Mouse (Mus musculus) layer of hippocampus, adult 8-10 months (tissue): Measurements from ENCODE around the gene Akt3. TPM values are rescaled to one million over a fixed set of nuclear protein-coding genes. Genes with fewer than 3 reads are reported as not detected.
A peak's percentile ranks its signal among the peaks of the same experiment; 100 is the strongest.

Experiments used
- DNase-seq, 2 experiments: peaks; one replicate each; pipeline ENCODE4 v3.0.0; 2022; ENCODE audit warnings: low spot score in 2 of 2
- total RNA-seq, 4 experiments: library from RNA; stranded (reverse); gene quantifications; 2 replicates each; pipeline ENCODE4 v1.2.4; 2022

Akt3 gene
- total RNA-seq, 4 experiments from 2014 or later = 208 to 256 (median 240) TPM

DNA sequence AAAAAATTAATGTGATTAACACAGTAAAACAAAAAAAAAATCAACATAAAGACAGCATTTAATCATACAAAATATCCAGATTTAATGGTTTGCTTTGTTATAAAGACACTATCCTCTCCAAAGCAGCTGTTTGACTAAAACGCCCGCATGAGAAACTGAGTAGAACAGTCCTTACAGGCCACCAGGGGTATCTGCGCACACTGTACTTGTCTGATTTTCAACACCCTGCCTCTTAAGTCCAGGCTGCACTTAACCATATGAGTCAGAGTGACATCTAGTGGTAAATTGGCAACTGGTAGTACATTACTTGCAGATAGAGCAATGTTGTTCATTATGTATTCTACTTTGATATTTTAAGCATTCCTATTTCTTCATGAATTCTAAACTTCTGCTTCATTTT lies 69.3 kb downstream of the Akt3 start:
- no peak for DNase-seq

DNA sequence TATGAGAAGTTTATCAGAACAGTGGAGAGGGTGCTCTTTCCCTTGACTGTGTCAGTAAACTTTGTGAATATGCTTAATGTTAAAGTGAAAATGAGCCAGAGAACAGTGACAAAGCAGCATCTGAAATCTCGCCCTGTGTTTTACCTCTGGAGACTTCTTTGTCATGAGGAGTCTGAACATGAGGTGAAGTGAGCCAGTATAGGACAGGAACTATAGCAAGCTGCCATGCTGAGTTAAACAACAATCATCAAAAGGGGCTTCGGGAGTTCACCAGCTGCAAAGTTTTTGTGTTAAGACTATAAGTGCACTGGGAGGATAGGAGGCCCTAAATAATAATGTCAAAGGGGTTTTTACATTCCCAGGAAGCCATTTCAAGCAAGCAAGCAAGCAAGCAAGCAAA lies 71.3 kb downstream of the Akt3 start:
- DNase-seq = no peak

DNA sequence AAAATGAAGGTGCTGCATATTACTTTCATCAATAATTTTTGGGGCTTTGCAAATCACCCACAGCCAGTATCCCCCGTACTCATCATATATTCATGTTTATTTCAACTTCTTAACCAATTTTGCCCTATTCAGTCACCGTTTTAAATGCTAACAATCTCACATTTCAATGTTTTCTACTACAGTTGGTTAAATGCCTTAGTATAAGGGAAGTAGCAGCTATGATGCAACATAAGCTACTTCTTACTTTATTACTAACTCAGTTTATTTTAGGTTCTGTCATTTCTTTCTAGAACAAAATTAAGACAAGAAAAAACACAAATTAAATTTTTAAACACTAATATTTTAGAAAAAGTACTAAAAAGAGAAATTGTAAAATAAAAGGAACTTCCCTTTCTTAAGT lies 78.4 kb downstream of the Akt3 start:
- DNase-seq = no peak

DNA sequence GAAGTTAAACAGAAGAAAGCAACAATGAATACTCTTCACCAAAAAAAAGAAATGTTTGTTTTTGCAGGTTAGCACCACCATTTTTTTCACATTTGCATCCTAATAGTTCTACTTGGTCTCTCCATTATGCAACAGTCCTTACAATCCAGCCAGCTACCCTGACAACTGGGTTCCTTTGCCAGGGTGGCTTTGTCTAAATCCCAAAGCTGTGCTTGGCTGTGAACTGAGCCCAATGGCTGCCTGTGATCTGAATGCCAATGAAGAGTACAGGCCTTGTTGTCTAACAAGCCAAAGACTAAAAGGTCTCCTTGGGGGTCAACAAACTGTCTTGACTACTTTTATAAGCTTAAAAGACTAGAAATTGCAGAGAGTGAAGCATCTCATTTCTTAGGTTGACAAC lies 82.6 kb downstream of the Akt3 start:
- DNase-seq = peak; percentile 70 to 84

DNA sequence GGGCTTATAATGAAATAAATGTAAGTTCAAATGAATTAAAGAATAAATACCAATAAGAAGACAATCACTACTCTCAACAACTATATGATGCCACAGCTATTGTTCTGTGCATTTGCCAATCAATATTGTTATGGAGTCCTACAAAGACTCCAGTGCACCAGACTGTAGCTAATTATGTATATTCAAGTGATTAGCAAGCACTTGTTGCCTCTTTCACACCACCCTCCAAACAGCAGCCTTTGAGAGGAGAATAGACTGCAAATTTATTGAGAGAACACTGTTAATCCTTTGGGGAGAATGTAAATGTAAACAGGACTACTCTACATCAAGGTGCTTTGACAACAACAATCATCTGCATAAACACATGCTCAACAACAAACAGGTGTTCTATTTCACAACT lies 86.7 kb downstream of the Akt3 start:
- no peak for DNase-seq

DNA sequence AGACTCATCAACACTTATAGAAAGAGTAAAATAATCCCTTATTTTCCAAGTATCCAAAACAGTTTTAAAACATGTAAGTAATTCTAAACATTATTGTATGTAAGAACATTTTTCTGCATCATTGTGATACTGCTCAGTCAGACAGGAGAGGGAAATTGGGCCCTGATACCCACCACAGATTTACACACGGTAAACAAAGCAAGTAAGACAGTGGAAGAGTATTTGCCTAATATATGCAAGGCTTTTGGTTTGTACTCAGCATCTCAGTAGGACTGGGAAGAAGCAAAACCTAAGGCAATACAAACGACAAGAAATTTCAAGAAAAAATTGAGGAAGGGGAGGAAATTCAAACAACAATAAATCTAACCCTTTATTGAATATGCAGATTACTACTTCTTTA lies 92.2 kb downstream of the Akt3 start:
- no peak for DNase-seq

DNA sequence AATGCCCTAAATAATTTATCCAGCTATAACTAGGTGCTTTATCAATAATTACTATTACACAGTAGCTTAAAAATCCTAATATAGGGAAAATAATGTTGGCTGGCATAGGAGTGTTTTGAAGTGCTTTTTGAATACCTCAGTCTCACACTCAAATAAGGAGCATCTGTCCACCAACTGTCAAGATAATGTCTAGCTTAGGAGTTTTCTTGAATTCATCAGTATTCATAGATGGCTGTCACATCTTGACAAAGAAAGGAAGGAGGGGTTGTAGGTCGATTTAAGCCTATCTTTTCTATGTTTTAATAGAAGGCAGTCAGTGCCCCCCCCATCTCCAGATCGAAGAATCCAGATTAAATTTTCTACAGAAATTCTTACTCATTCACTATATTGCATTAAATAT lies 92.7 kb downstream of the Akt3 start:
- DNase-seq = no peak

DNA sequence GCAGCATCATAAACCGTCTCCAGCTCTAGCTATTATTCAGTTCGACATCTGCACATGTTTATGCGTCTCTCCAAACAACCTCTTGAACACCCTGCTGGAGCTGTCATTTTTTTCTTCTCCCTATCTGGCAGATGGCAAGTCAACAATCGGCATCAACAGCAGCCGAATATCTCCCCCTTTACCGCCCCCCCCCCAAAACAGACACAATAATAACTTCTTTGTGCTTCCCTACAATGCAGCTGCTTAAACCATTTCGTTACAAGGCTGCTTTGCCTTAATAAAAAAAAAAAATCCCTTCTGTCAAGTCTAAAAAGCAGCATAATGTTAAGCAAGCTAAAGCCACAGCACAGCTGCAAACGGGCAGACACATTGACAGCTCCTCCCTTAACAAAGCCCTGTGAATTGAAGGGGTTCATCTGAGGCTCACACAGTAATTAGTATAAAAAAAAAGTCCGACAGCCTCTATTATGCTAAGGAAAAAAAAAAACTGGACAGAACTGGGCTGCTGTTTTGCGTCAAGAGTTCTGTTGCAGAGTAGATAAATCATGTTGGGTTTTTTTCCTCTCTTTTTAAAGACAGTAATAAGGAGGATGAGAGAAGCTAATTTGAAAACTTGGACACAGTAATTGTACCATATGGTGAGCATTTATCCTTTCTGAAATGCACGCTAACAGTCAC lies 107.5 kb downstream of the Akt3 start:
- no peak for DNase-seq

DNA sequence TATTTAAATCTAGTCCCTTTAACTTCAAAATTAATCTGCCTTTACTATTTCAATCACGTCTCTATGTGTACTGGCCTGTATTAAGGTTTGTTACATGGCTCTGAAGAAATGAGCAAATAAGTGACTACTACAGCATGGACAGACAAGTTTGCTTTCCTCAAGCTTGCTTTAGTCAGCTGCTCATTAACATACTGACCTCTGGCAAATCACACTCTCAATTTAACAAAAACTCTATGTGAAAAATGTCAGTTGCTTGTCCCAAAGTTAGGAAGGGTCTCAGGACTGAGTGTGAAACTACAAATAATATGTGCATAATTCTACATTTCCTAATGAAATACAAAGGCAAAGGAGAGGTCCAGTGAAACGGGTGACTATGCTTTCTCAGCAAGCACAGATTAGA lies 109.3 kb downstream of the Akt3 start:
- no peak for DNase-seq

DNA sequence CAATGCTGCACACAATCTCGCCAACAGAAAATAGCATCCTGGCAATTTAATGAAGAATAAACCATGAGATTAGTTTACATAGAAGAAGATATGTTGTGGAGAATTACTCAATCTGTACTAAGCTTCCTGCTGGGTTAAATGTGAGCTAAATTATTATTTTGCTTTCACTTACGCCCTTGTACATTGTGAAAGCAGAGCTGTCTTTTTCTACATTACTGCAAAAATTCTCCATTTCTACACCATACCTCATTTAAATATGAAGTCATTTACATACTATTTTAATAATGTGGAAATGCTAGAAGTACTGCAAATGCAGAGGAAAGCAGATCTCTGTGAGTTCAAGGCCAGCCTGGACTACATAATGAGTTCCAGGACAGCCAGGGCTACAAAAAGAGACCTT lies 116.5 kb downstream of the Akt3 start:
- no peak for DNase-seq

DNA sequence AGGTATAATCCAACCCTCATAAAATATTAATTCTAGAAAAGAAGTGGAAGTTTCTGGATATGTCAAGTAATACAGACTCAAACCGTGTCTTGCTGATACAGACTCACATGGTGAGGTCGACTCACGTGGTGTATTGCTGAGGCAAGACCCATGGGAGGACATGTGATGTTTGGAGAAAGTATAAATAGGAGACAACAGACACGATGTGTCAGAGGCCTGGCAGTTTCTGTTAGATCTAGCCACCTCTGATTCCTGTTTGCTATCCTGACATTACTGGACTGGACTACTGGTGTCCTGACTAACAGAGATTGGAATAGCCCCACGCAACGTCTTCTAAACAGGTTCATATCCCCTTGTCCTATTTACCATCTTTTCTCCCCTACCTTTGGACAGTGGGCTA lies 118.4 kb downstream of the Akt3 start:
- no peak for DNase-seq

DNA sequence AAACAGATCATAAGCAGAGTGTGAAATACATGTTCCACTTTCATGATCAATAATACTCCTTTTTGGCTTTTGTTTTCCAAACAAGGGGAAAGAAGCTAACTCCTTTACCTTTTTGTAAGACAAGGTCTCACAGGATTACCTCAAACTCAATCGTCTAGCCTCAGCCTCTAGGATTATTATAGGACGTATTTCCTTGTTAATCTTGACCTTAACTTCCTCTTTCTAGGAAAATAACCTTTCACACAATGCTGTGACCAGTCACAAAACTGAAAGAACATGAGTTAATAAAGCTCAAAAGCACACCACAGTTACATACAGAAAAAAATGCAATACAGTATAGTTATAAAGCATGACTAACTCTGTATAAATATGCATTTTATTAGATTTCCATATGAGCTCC lies 126.5 kb downstream of the Akt3 start:
- DNase-seq = no peak

DNA sequence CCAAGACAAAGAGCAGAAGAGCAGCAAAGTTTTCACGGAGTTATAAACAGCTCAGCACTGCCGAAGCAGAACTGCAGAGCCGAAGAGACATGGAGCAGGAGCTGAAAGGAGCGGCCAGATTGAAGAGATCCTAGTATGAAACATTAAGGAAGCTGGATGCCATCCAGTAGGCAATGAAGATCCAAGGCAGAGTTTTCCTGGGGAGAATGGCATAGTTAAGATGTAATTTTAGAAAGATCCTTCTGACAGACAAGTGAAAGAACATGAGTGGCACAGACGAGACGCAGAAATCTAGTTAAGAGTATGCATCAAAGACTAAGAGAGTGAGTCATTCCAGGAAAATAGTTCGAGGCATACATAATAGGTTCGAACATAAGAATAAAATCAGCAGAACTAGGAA lies 131.3 kb downstream of the Akt3 start:
- DNase-seq = no peak

DNA sequence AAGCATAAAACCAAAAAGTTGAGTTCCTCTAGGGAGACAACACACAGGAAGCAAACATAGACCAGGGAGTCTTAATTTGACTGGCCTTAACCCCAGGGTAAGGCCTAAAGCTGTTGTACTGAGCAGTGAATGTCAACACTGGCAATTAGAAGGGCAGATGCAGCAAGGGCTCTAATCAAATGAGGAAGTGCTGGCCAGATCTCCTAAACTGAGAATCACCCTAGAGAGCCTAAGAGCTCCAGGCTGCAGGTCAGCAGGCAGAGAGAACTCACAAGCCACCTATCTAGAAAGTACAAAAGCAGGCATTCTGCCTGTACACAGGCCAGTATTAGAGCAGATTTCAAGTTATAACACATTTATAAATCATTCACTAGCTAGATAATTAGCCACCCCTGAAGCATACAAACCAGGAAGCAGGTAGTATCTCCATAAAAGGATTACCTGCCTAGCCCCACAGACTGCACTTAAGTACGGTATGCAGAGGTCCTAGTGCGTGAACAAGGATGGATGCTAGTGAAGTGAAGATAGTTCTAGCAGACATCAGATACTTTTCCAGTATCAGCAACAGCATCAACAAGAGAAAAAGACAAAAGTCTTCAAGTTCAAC lies 147.2 kb downstream of the Akt3 start:
- DNase-seq = no peak

DNA sequence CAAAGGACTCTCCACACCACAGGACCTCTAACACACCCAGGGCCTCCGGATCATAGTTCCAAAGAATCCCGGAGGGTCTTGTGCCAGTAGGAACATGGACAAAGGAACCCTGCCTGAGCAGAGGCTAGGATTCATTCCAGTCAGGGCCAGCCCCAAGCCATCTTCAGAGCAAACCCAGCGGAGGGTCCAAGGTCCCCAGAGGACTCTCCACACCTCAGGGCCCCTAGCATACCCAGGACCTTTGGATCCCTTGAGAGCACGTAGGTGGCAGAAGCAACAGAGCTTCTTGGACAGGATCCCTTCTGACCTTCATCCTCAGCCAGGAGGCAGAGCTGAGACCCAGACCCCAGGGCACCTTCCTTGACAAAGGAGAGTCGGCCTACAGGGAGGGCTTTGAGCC lies 167.5 kb downstream of the Akt3 start:
- DNase-seq = no peak

DNA sequence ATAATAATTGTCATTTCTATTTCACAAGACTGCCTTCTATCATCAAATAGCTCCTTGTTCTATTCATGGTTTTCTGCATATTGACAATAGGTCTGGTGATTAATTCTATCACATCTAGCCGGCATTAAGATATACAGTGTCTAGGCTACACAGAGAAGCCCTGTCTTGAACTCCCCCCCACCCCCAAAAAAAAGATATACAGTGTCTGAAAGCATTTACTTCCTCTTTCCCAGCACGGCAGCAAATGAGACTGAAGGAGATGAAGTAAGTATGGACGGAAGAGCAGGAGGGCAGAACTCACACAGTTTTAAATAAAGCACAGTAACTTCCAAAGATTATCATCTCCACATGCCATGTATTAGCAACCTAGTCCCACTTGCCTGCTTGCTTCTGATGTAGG lies 168.5 kb downstream of the Akt3 start:
- no peak for DNase-seq

DNA sequence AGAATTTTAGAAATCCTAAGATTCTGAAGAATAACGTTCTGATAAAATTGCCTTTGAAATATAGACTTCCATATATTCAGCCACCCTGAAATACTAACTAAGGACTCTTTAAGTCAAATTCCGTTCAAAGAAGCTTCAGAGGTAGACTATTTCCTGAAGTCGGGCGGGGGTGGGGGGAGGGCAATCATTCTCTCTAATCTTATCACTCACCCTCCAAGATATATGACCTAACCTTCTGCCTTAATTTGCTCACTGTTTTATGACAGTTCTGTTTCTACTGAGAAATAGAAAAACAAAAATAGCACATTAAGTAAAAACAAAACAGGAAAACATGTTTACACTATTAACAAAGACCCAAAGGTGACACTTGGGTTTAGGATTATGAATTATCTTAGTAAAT lies 169.0 kb downstream of the Akt3 start:
- no peak for DNase-seq

DNA sequence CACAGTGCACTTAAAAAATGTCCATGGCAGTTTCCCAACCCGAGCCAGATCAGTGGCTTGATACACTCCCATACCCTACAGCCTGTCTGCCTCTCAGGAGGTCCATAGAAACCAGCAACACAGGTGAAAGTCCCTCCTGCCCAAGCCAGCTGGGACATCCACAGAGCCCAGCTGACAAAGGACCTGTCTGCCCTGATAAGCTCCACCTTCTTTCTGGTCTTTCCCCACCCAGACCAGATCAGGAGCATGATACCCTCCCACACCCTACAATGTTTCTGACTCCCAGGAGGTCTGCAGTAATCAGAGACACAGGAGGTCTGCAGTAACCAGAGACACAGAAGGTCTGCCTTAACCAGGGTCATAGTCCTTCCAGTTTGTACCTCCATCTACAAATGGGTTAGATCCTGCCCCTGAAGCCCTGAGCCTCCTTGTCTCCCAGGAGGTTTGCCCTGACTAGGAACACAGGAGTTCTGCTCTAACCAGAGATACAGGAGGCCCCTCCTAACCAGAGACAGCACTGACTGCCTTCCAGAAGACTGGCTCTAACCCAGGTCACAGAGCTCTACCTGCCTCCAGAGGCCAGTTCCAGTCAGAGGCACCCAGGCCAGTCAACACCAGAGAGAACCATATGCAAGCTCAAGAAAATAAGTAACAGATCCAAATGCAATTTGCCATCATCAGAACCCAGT lies 175.9 kb downstream of the Akt3 start:
- no peak for DNase-seq

DNA sequence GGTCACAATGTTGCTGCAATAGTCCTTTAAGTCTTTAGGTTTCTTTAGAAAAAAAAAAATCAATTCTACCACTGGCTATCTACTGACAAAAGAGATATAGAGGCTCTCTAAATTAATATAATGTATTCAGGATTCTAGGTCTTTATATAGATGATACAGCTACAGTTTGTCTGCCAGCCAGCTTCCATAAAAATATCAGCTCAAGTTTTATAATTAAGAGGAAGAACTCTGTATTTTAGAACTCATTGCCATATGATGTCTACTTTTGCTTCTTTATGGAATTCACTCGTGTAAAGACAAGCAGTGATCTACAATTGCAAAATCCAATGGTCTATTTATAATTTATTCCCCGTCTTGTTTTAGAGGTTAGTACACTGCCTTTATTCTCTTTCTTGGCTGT lies 188.8 kb downstream of the Akt3 start:
- DNase-seq = no peak

DNA sequence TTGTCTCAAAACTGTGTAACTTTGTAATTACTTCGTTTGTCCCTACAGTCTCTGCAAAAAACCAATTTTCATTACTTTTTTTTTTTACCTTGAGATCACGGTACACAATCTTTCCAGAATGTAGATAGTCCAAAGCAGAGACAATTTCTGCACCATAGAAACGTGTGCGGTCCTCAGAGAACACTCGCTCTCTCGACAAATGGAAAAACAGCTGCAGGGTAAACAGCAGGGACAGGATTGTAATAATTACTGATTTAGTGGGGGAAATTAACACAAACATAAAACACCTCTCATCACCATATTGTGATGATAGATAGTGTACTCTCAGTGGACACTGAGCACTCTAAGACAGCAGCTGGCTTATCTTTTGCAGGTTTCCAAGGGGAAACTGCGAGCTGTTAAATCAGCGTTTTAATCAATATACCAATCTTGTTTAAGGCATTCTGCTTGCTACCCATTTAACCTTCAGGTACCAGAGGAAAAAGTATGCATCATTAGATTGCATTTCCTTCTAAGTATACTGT lies 190.8 kb downstream of the Akt3 start:
- DNase-seq = no peak

DNA sequence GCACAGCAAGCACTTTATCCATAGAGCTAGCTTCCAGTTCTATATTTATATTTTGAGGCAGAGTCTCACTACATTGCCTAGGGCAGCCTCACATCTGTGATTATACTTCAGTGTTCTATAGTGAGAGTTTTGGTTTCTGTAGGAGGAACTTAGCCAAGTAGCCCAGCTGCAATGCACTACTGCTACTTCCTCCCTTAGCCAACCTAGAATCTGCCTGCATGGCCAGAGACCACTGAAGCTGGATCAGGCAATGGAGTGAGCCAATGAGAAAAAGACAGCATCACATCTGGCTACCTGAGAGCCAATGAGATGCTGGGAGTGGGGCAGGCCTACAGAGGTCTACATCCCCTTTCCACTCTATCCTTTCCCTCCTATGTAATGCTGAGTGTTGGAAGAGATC lies 192.3 kb downstream of the Akt3 start:
- DNase-seq = no peak

DNA sequence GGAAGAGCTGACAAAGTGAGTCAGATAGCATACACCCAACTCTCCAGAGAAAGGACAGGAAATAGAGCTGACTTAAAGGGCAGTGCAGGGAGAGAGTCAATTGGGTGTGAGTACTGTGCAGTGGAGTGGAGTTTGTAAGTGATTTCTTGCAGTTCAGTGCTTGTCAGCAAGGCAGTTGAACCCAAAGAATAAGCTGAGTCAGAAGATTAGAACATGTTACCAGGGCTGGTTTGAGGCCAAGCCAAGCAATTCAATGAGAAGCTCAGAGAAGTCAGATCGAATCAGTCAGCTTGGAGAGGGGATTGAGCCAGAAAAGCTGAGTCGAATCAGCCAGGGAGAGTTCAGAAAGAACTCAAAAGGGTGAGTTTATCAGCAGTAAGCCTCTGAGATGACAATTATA lies 196.2 kb downstream of the Akt3 start:
- DNase-seq = no peak

DNA sequence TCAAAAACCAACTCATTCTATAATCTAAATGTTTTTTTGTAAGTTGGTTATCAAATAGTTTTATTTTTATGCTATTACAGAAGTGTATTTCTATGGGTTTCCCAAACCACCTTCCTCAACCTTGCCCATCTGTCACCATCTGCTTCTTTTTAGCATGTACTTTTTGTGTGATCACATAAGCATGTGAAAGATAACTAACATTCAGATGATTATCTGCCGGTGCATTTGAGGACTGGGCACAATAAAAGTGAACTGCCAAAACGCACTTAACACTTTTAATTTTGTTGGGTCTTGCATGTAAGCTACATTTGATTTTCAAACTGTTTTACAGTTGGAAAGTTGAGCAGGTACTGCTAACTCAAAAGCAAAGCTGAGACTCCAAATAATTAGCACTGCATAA lies 203.1 kb downstream of the Akt3 start:
- no peak for DNase-seq
